11 mouse cellular contexts compared by ENCODE assay signal in genomic region chr3:62454096-62454495, GRCm38 (mm10). TPM values are rescaled to one million over a fixed set of nuclear protein-coding genes. Genes with fewer than 3 reads are reported as not detected.
DNase-seq lines count a peak whose midpoint lies in the region; ATAC-seq and TF ChIP-seq lines count a peak whose summit lies in the region.
"Had no signal": no experiment of that assay in that cellular context is flagged by ENCODE, and none has a peak within 500 bp of the region (broad histone marks: within the 10 kb centered on the region; RNA-seq: fewer than 3 reads in every experiment).

No protein-coding gene starts in this region.

- 10% methylated on average over 3 of the region's 3 CpGs for WGBS in forebrain, embryonic 14.5 days
- WGBS in lung, postnatal 0 days, result 32% methylated on average over 3 of the region's 3 CpGs
- WGBS in liver, embryonic 11.5 days, result 62% methylated on average over 3 of the region's 3 CpGs

- no peaks in the 10 kb centered on the region for H3K9me3 ChIP-seq in forebrain, embryonic 14.5 days (replicated peaks; ENCODE audit: control insufficient read depth, low read length)
- H3K9me3 ChIP-seq in lung, postnatal 0 days (ENCODE audit: low read length), result no peaks in the 10 kb centered on the region
- H3K9me3 ChIP-seq in liver, embryonic 11.5 days (ENCODE audit: control insufficient read depth, low read length), result no peaks in the 10 kb centered on the region

- peak; percentile 43; the same call in 1 of the 2 replicates for ATAC-seq in forebrain, embryonic 14.5 days
- ATAC-seq in lung, postnatal 0 days, result peak; percentile 54; the same call in 1 of the 2 replicates
- ATAC-seq in liver, embryonic 11.5 days (replicated peaks; ENCODE audit: low FRiP score), result no peak

- DNase-seq in layer of hippocampus, adult 2 months (ENCODE audit: low spot score in 2 of 2), result no peak
- no peak for DNase-seq in layer of hippocampus, adult 11-12 months (ENCODE audit: low spot score)
- DNase-seq in forebrain, embryonic 14.5 days (ENCODE audit: low spot score), result peak; percentile 56
- DNase-seq in lung, postnatal 0 days (ENCODE audit: low spot score), result peak; percentile 21
- DNase-seq in retina, embryonic 14.5 days (ENCODE audit: low spot score), result peak; percentile 64
- no peak for DNase-seq in liver, embryonic 11.5 days (ENCODE audit: low spot score)
- DNase-seq in ovary, postnatal 36 days (ENCODE audit: low spot score), result no peak
- DNase-seq in cerebellum, adult 9-10 months, result no peak
- DNase-seq: cerebellum, postnatal 25 days; kidney, postnatal 4 days; right cerebral cortex, postnatal 25 days had no signal

- peaks cover 3% of the 10 kb centered on the region; the same call in 1 of the 2 replicates for H3K36me3 ChIP-seq in forebrain, embryonic 14.5 days (ENCODE audit: control insufficient read depth, insufficient read depth, low read length)
- peaks cover 4% of the 10 kb centered on the region; the same call in 1 of the 2 replicates for H3K36me3 ChIP-seq in lung, postnatal 0 days (ENCODE audit: insufficient read depth, low read length)
- no peaks in the 10 kb centered on the region for H3K36me3 ChIP-seq in liver, embryonic 11.5 days (ENCODE audit: control insufficient read depth, insufficient read depth, low read length)

- no peaks in the 10 kb centered on the region for H3K27me3 ChIP-seq in forebrain, embryonic 14.5 days (replicated peaks; ENCODE audit: control insufficient read depth, insufficient read depth, low read length)
- H3K27me3 ChIP-seq in lung, postnatal 0 days (replicated peaks; ENCODE audit: insufficient read depth, low read length), result no peaks in the 10 kb centered on the region
- no peaks in the 10 kb centered on the region for H3K27me3 ChIP-seq in liver, embryonic 11.5 days (replicated peaks; ENCODE audit: control insufficient read depth, insufficient read depth, low read length)

- TF ChIP-seq CTCF in layer of hippocampus, adult 2 months (conservative IDR thresholded peaks at IDR 0.05), result no peak
- no peak for TF ChIP-seq CTCF in lung, postnatal 0 days (IDR thresholded peaks at IDR 0.05)

- TF ChIP-seq EP300 in lung, postnatal 0 days (IDR thresholded peaks at IDR 0.05), result 0 out of 2 replicates have a peak, but pooled peaks have one; percentile 30

- peak overlapping the region; percentile 81 for H3K27ac ChIP-seq in layer of hippocampus, adult 2 months
- peak overlapping the region; percentile 39; the same call in 1 of the 2 replicates for H3K27ac ChIP-seq in forebrain, embryonic 14.5 days (ENCODE audit: low read depth, low read length)
- peak overlapping the region; percentile 38; the same call in 1 of the 2 replicates for H3K27ac ChIP-seq in lung, postnatal 0 days (ENCODE audit: low read length)
- H3K27ac ChIP-seq in liver, embryonic 11.5 days (ENCODE audit: low read depth, low read length), result no peak overlapping the region

- H3K4me1 ChIP-seq in forebrain, embryonic 14.5 days (ENCODE audit: control insufficient read depth, insufficient read depth, low read length), result peaks cover 19% of the 10 kb centered on the region
- H3K4me1 ChIP-seq in lung, postnatal 0 days (ENCODE audit: insufficient read depth, low read depth, low read length), result peaks cover 3% of the 10 kb centered on the region; the same call in 1 of the 2 replicates
- H3K4me1 ChIP-seq in liver, embryonic 11.5 days (replicated peaks; ENCODE audit: control insufficient read depth, insufficient read depth, low read length), result no peaks in the 10 kb centered on the region

- no peak overlapping the region for H3K9ac ChIP-seq in forebrain, embryonic 14.5 days (ENCODE audit: low read length)
- H3K9ac ChIP-seq in lung, postnatal 0 days (replicated peaks; ENCODE audit: low read depth), result no peak overlapping the region
- H3K9ac ChIP-seq in liver, embryonic 11.5 days (ENCODE audit: low read depth, low read length), result no peak overlapping the region

- H3K4me2 ChIP-seq in forebrain, embryonic 14.5 days (ENCODE audit: low read length), result no peak overlapping the region
- H3K4me2 ChIP-seq in lung, postnatal 0 days (replicated peaks; ENCODE audit: low read depth, low read length), result no peak overlapping the region
- no peak overlapping the region for H3K4me2 ChIP-seq in liver, embryonic 11.5 days

- no peak overlapping the region for H3K4me3 ChIP-seq in layer of hippocampus, adult 2 months
- no peak overlapping the region for H3K4me3 ChIP-seq in forebrain, embryonic 14.5 days (ENCODE audit: low read depth, low read length)
- no peak overlapping the region for H3K4me3 ChIP-seq in lung, postnatal 0 days (ENCODE audit: low read depth, low read length)
- no peak overlapping the region for H3K4me3 ChIP-seq in liver, embryonic 11.5 days (ENCODE audit: low read depth, low read length)

RNA-seq across cellular contexts. Expression of gene Dhx36, which starts 52.7 kb away (rescaled TPM):
- 10 to 100 TPM; 54.7 to 57.9 TPM for total RNA-seq in layer of hippocampus, adult 2 months (2021)
- polyA plus RNA-seq in forebrain, embryonic 14.5 days (2014; fragmentation: Nextera tagmentation; extraction: Ambion mirVana), result 47.9 and 51.2 TPM in 2 replicates
- 15.9 and 16.9 TPM in 2 replicates for polyA plus RNA-seq in lung, postnatal 0 days (2015; fragmentation: Nextera tagmentation; extraction: Ambion mirVana)
- 28.5 and 31.7 TPM in 2 replicates for polyA plus RNA-seq in liver, embryonic 11.5 days (2014; fragmentation: Nextera tagmentation; extraction: Ambion mirVana)

Comparison
In these comparisons a context has a peak if more than half of its experiments do, and no peak if none do; other contexts are left out.
1. DNase-seq: peak in forebrain, embryonic 14.5 days (single experiment), lung, postnatal 0 days (single experiment) and retina, embryonic 14.5 days (single experiment); none in layer of hippocampus, adult 2 months (0 of 2), layer of hippocampus, adult 11-12 months (single experiment), liver, embryonic 11.5 days (single experiment), ovary, postnatal 36 days (single experiment) and cerebellum, adult 9-10 months (single experiment).